Mouse (Mus musculus) stomach, embryonic 15.5 days (tissue): ENCODE measurements around the gene Gm21973. TPM values are rescaled to one million over a fixed set of nuclear protein-coding genes. Genes with fewer than 3 reads are reported as not detected.

Source experiments
- ATAC-seq: fragments of 200-750 bp; cut with Nextera tagmentation; 2 replicates; pipeline ENCODE4 v1.8.0; 2017; ENCODE audit warnings: low read depth, moderate number of reproducible peaks, moderate TSS enrichment; ENCODE audit not compliant: insufficient read depth, low FRiP score
- H3K27ac ChIP-seq: fragments of 300-500 bp; sonication (generic); 2 replicates; pipeline ENCODE4 v1.5.1; 2015; ENCODE audit warnings: mild to moderate bottlenecking, inconsistent platforms
- H3K27me3 ChIP-seq: fragments of 300-500 bp; sonication (generic); replicated peaks from 2 replicates; pipeline ENCODE4 v1.6.1; 2015; ENCODE audit warnings: inconsistent platforms
- H3K36me3 ChIP-seq: fragments of 300-500 bp; sonication (generic); 2 replicates; pipeline ENCODE4 v1.6.1; 2015; ENCODE audit warnings: inconsistent platforms
- H3K4me1 ChIP-seq: fragments of 300-500 bp; sonication (generic); 2 replicates; pipeline ENCODE4 v1.6.1; 2015; ENCODE audit warnings: inconsistent platforms
- H3K4me2 ChIP-seq: fragments of 300-500 bp; sonication (generic); 2 replicates; pipeline ENCODE4 v1.6.1; 2015; ENCODE audit warnings: mild to moderate bottlenecking, inconsistent platforms
- H3K4me3 ChIP-seq: fragments of 300-500 bp; sonication (generic); replicated peaks from 2 replicates; pipeline ENCODE4 v1.5.1; 2015; ENCODE audit warnings: inconsistent platforms
- H3K9ac ChIP-seq: fragments of 300-500 bp; sonication (generic); 2 replicates; pipeline ENCODE4 v1.6.1; 2015; ENCODE audit warnings: inconsistent platforms
- H3K9me3 ChIP-seq: fragments of 300-500 bp; sonication (generic); 2 replicates; pipeline ENCODE4 v1.6.1; 2016; ENCODE audit warnings: inconsistent platforms
- WGBS: fragments of 180-500 bp; shearing (Covaris S2); methylation state at CpG from one replicate; pipeline ENCODE4 v1.1.7; 2015; 5-methylcytosine and 5-hydroxymethylcytosine counted together
- polyA plus RNA-seq: library from polyadenylated mRNA; unstranded; fragments of >200 nt; fragmentation: Nextera tagmentation; extraction: Ambion mirVana; gene quantifications from 2 replicates; pipeline ENCODE4 v1.2.1, GENCODE M21; 2015

Gm21973 gene
- polyA plus RNA-seq, 1 experiment from 2014 or later: 0.46 TPM

- no peak for ATAC-seq
Observed at GRCm38 (mm10) chr15:10410881-10411280, 85.7 kb downstream of the Gm21973 start.

GRCm38 (mm10) chr15:10413656-10414055 is 88.5 kb downstream of the Gm21973 start:
- Histone ChIP-seq H3K4me3 (no peak overlapping the region), H3K36me3 (no peaks in the 10 kb centered on the region), H3K9ac (no peak overlapping the region), H3K9me3 (no peaks in the 10 kb centered on the region), H3K4me1 (no peaks in the 10 kb centered on the region), H3K27me3 (no peaks in the 10 kb centered on the region), H3K4me2 (no peak overlapping the region), H3K27ac (no peak overlapping the region)
- ATAC-seq: no peak
- 79% methylated on average over 6 of the region's 6 CpGs for WGBS

More at GRCm38 (mm10) chr15:10410881-10411280, 85.7 kb downstream of the Gm21973 start:
- H3K4me2 ChIP-seq: no peak overlapping the region
- no peaks in the 10 kb centered on the region for H3K4me1 ChIP-seq
- H3K9me3 ChIP-seq: no peaks in the 10 kb centered on the region
- H3K27me3 ChIP-seq: no peaks in the 10 kb centered on the region
- no peak overlapping the region for H3K27ac ChIP-seq
- 83% methylated on average over 2 of the region's 2 CpGs for WGBS
- no peaks in the 10 kb centered on the region for H3K36me3 ChIP-seq
- H3K9ac ChIP-seq: no peak overlapping the region
- no peak overlapping the region for H3K4me3 ChIP-seq

GRCm38 (mm10) chr15:10421138-10421784 is 96.1 kb downstream of the Gm21973 start:
- no peaks in the 10 kb centered on the region for H3K9me3 ChIP-seq
- no peaks in the 10 kb centered on the region for H3K4me1 ChIP-seq
- no peak overlapping the region for H3K27ac ChIP-seq
- H3K27me3 ChIP-seq: no peaks in the 10 kb centered on the region
- WGBS: 40% methylated on average over 7 of the region's 7 CpGs
- H3K9ac ChIP-seq: no peak overlapping the region
- no peak overlapping the region for H3K4me3 ChIP-seq
- no peaks in the 10 kb centered on the region for H3K36me3 ChIP-seq
- no peak overlapping the region for H3K4me2 ChIP-seq
- no peak for ATAC-seq

GRCm38 (mm10) chr15:10421785-10422144 is 96.6 kb downstream of the Gm21973 start:
- H3K4me3 ChIP-seq: no peak overlapping the region
- no peak overlapping the region for H3K9ac ChIP-seq
- no peaks in the 10 kb centered on the region for H3K36me3 ChIP-seq
- no peak overlapping the region for H3K27ac ChIP-seq
- no peaks in the 10 kb centered on the region for H3K27me3 ChIP-seq
- WGBS: 74% methylated on average over 1 of the region's 1 CpGs
- no peaks in the 10 kb centered on the region for H3K4me1 ChIP-seq
- H3K4me2 ChIP-seq: no peak overlapping the region
- no peaks in the 10 kb centered on the region for H3K9me3 ChIP-seq
- ATAC-seq: no peak

Other genes starting within 250 kb of the Gm21973 start
- 4.4 and 8.7 TPM in 2 replicates for gene Prlr, start 148.1 kb upstream of the Gm21973 start, polyA plus RNA-seq
- 0.28 and 0.80 TPM in 2 replicates for gene Agxt2, start 33.2 kb downstream of the Gm21973 start, polyA plus RNA-seq
- 16.8 and 17.6 TPM in 2 replicates for gene Dnajc21, start 145.1 kb downstream of the Gm21973 start, polyA plus RNA-seq
- gene Brix1, start 160.6 kb downstream of the Gm21973 start, polyA plus RNA-seq: 83.9 and 106 TPM in 2 replicates
- gene Rad1, start 160.6 kb downstream of the Gm21973 start, polyA plus RNA-seq: 32.3 and 32.7 TPM in 2 replicates
- not detected in 2 replicates for gene Ttc23l, start 233.3 kb downstream of the Gm21973 start, polyA plus RNA-seq